Comparison of ENCODE assay signal across 16 mouse cellular contexts in genomic region chr9:108272691-108273090, GRCm38 (mm10). TPM values are rescaled to one million over a fixed set of nuclear protein-coding genes. Genes with fewer than 3 reads are reported as not detected.
DNase-seq lines count a peak whose midpoint lies in the region; ATAC-seq and TF ChIP-seq lines count a peak whose summit lies in the region.
"Had no signal": no experiment of that assay in that cellular context is flagged by ENCODE, and none has a peak within 500 bp of the region (broad histone marks: within the 10 kb centered on the region; RNA-seq: fewer than 3 reads in every experiment).

No protein-coding gene starts in this region.

- no peak for ATAC-seq in heart, embryonic 12.5 days (ENCODE audit: insufficient number of reproducible peaks, low FRiP score)
- ATAC-seq in heart, embryonic 11.5 days (replicated peaks; ENCODE audit: insufficient number of reproducible peaks, low FRiP score, low TSS enrichment): no peak
- ATAC-seq in lung, embryonic 15.5 days (ENCODE audit: borderline replicate concordance, extremely low read depth, low FRiP score, low TSS enrichment): no peak
- no peak for ATAC-seq in limb, embryonic 11.5 days (ENCODE audit: insufficient number of reproducible peaks, low FRiP score, low TSS enrichment, low read depth)
- ATAC-seq in stomach, postnatal 0 days (ENCODE audit: low FRiP score, low TSS enrichment): no peak
- ATAC-seq in forebrain, embryonic 14.5 days: no peak
- ATAC-seq: Patski had no signal

- H3K27me3 ChIP-seq in heart, embryonic 12.5 days (replicated peaks): no peaks in the 10 kb centered on the region
- H3K27me3 ChIP-seq in heart, embryonic 11.5 days (ENCODE audit: control insufficient read depth, insufficient read depth, low read length): no peaks in the 10 kb centered on the region
- no peaks in the 10 kb centered on the region for H3K27me3 ChIP-seq in lung, embryonic 15.5 days
- H3K27me3 ChIP-seq in limb, embryonic 11.5 days (ENCODE audit: control insufficient read depth, insufficient read depth, low read length): no peaks in the 10 kb centered on the region
- H3K27me3 ChIP-seq in stomach, postnatal 0 days (ENCODE audit: control insufficient read depth, insufficient read depth, low read length): no peaks in the 10 kb centered on the region
- H3K27me3 ChIP-seq in forebrain, embryonic 14.5 days (replicated peaks; ENCODE audit: control insufficient read depth, insufficient read depth, low read length): no peaks in the 10 kb centered on the region
- H3K27me3 ChIP-seq: hindbrain, embryonic 15.5 days; Patski had no signal

- peaks cover 38% of the 10 kb centered on the region for H3K4me1 ChIP-seq in heart, embryonic 12.5 days (replicated peaks)
- H3K4me1 ChIP-seq in heart, embryonic 11.5 days (ENCODE audit: control insufficient read depth, insufficient read depth, low read length): peaks cover 19% of the 10 kb centered on the region
- H3K4me1 ChIP-seq in lung, embryonic 15.5 days: peaks cover 33% of the 10 kb centered on the region
- H3K4me1 ChIP-seq in limb, embryonic 11.5 days (ENCODE audit: control insufficient read depth, insufficient read depth, low read length): no peaks in the 10 kb centered on the region
- H3K4me1 ChIP-seq in stomach, postnatal 0 days (replicated peaks; ENCODE audit: control insufficient read depth, insufficient read depth): no peaks in the 10 kb centered on the region
- no peaks in the 10 kb centered on the region for H3K4me1 ChIP-seq in forebrain, embryonic 14.5 days (ENCODE audit: control insufficient read depth, insufficient read depth, low read length)
- H3K4me1 ChIP-seq: hindbrain, embryonic 15.5 days had no signal

- peak overlapping the region; percentile 29; the same call in 1 of the 2 replicates for H3K27ac ChIP-seq in heart, embryonic 12.5 days (ENCODE audit: poor library complexity, severe bottlenecking)
- no peak overlapping the region for H3K27ac ChIP-seq in heart, embryonic 11.5 days (ENCODE audit: low read depth, low read length)
- peak overlapping the region; percentile 83 for H3K27ac ChIP-seq in lung, embryonic 15.5 days
- H3K27ac ChIP-seq in limb, embryonic 11.5 days (replicated peaks; ENCODE audit: low read depth, low read length): no peak overlapping the region
- peak overlapping the region; percentile 45; the same call in 1 of the 2 replicates for H3K27ac ChIP-seq in stomach, postnatal 0 days (replicated peaks)
- no peak overlapping the region for H3K27ac ChIP-seq in forebrain, embryonic 14.5 days (ENCODE audit: low read depth, low read length)
- H3K27ac ChIP-seq: hindbrain, embryonic 15.5 days; liver, embryonic 13.5 days had no signal

- no peaks in the 10 kb centered on the region for H3K36me3 ChIP-seq in heart, embryonic 12.5 days
- H3K36me3 ChIP-seq in heart, embryonic 11.5 days (ENCODE audit: control insufficient read depth, insufficient read depth, low read length): no peaks in the 10 kb centered on the region
- no peaks in the 10 kb centered on the region for H3K36me3 ChIP-seq in lung, embryonic 15.5 days
- no peaks in the 10 kb centered on the region for H3K36me3 ChIP-seq in limb, embryonic 11.5 days (ENCODE audit: control insufficient read depth, insufficient read depth, low read length)
- H3K36me3 ChIP-seq in stomach, postnatal 0 days (ENCODE audit: control insufficient read depth, insufficient read depth, low read length): no peaks in the 10 kb centered on the region
- no peaks in the 10 kb centered on the region for H3K36me3 ChIP-seq in forebrain, embryonic 14.5 days (ENCODE audit: control insufficient read depth, insufficient read depth, low read length)
- H3K36me3 ChIP-seq: hindbrain, embryonic 15.5 days; liver, embryonic 13.5 days had no signal

- 0 out of 2 replicates have a peak overlapping the region, but pooled peaks have one; percentile 26 for H3K9ac ChIP-seq in heart, embryonic 12.5 days
- H3K9ac ChIP-seq in heart, embryonic 11.5 days (ENCODE audit: low read depth, low read length): no peak overlapping the region
- H3K9ac ChIP-seq in lung, embryonic 15.5 days: no peak overlapping the region
- 0 out of 2 replicates have a peak overlapping the region, but pooled peaks have one; percentile 22 for H3K9ac ChIP-seq in limb, embryonic 11.5 days (ENCODE audit: low read length)
- H3K9ac ChIP-seq in stomach, postnatal 0 days (ENCODE audit: low read length): no peak overlapping the region
- no peak overlapping the region for H3K9ac ChIP-seq in forebrain, embryonic 14.5 days (ENCODE audit: low read length)
- H3K9ac ChIP-seq: hindbrain, embryonic 15.5 days; liver, embryonic 13.5 days had no signal

- H3K4me3 ChIP-seq in heart, embryonic 12.5 days: no peak overlapping the region
- H3K4me3 ChIP-seq in heart, embryonic 11.5 days (ENCODE audit: low read depth, low read length): no peak overlapping the region
- H3K4me3 ChIP-seq in lung, embryonic 15.5 days: no peak overlapping the region
- no peak overlapping the region for H3K4me3 ChIP-seq in limb, embryonic 11.5 days (ENCODE audit: low read depth, low read length)
- no peak overlapping the region for H3K4me3 ChIP-seq in stomach, postnatal 0 days (ENCODE audit: low read depth, low read length)
- H3K4me3 ChIP-seq in forebrain, embryonic 14.5 days (ENCODE audit: low read depth, low read length): no peak overlapping the region
- H3K4me3 ChIP-seq: erythroblast, embryonic 14.5 days; hindbrain, embryonic 15.5 days; liver, embryonic 13.5 days had no signal

- TF ChIP-seq CTCF in stomach, postnatal 0 days (IDR thresholded peaks at IDR 0.05; ENCODE audit: low read depth): no peak

- no peak for DNase-seq in lung, postnatal 10 days
- no peak for DNase-seq in limb, embryonic 11.5 days (ENCODE audit: low spot score)
- DNase-seq in stomach, postnatal 0 days (ENCODE audit: low spot score): no peak
- DNase-seq in forebrain, embryonic 14.5 days (ENCODE audit: low spot score): no peak
- DNase-seq in spleen, postnatal 4 days (ENCODE audit: low spot score in 2 of 2): no peak
- DNase-seq: B cell, adult 2 months; cerebellum, postnatal 36 days; heart, postnatal 14 days; liver, embryonic 13.5 days; midbrain, embryonic 14.5 days had no signal

- H3K4me2 ChIP-seq in heart, embryonic 12.5 days: no peak overlapping the region
- no peak overlapping the region for H3K4me2 ChIP-seq in heart, embryonic 11.5 days
- H3K4me2 ChIP-seq in lung, embryonic 15.5 days: no peak overlapping the region
- no peak overlapping the region for H3K4me2 ChIP-seq in limb, embryonic 11.5 days (ENCODE audit: low read depth, severe bottlenecking)
- H3K4me2 ChIP-seq in stomach, postnatal 0 days (replicated peaks; ENCODE audit: low read depth): no peak overlapping the region
- no peak overlapping the region for H3K4me2 ChIP-seq in forebrain, embryonic 14.5 days (ENCODE audit: low read length)
- H3K4me2 ChIP-seq: hindbrain, embryonic 15.5 days; liver, embryonic 13.5 days had no signal

- WGBS in heart, embryonic 12.5 days: 56% methylated on average over 5 of the region's 5 CpGs
- WGBS in heart, embryonic 11.5 days (ENCODE audit: insufficient replicate concordance): 49% methylated on average over 5 of the region's 5 CpGs
- WGBS in lung, embryonic 15.5 days: 31% methylated on average over 5 of the region's 5 CpGs
- 71% methylated on average over 5 of the region's 5 CpGs for WGBS in limb, embryonic 11.5 days
- 41% methylated on average over 5 of the region's 5 CpGs for WGBS in stomach, postnatal 0 days
- WGBS in forebrain, embryonic 14.5 days: 88% methylated on average over 5 of the region's 5 CpGs

- TF ChIP-seq EP300 in stomach, postnatal 0 days (optimal IDR thresholded peaks at IDR 0.05): no peak

- H3K9me3 ChIP-seq in heart, embryonic 12.5 days (replicated peaks): no peaks in the 10 kb centered on the region
- H3K9me3 ChIP-seq in heart, embryonic 11.5 days (replicated peaks; ENCODE audit: control insufficient read depth, low read length): no peaks in the 10 kb centered on the region
- H3K9me3 ChIP-seq in lung, embryonic 15.5 days: no peaks in the 10 kb centered on the region
- no peaks in the 10 kb centered on the region for H3K9me3 ChIP-seq in limb, embryonic 11.5 days (ENCODE audit: control insufficient read depth, low read length)
- H3K9me3 ChIP-seq in stomach, postnatal 0 days (ENCODE audit: control insufficient read depth, low read length): no peaks in the 10 kb centered on the region
- no peaks in the 10 kb centered on the region for H3K9me3 ChIP-seq in forebrain, embryonic 14.5 days (replicated peaks; ENCODE audit: control insufficient read depth, low read length)
- H3K9me3 ChIP-seq: hindbrain, embryonic 15.5 days; liver, embryonic 13.5 days had no signal

RNA-seq across cellular contexts. Expression of gene Dag1, which starts 8.9 kb away (rescaled TPM):
- polyA plus RNA-seq in heart, embryonic 12.5 days (2016; fragmentation: Nextera tagmentation; extraction: Ambion mirVana): 188 and 200 TPM in 2 replicates
- 115 and 149 TPM in 2 replicates for polyA plus RNA-seq in heart, embryonic 11.5 days (2014; fragmentation: Nextera tagmentation; extraction: Ambion mirVana)
- 100 and 110 TPM in 2 replicates for polyA plus RNA-seq in lung, embryonic 15.5 days (2015; fragmentation: Nextera tagmentation; extraction: Ambion mirVana)
- 46.8 and 52.2 TPM in 2 replicates for polyA plus RNA-seq in limb, embryonic 11.5 days (2014; fragmentation: Nextera tagmentation; extraction: Ambion mirVana)
- 52.7 and 59.2 TPM in 2 replicates for polyA plus RNA-seq in stomach, postnatal 0 days (2015; fragmentation: Nextera tagmentation; extraction: Ambion mirVana)
- 42.0 and 49.6 TPM in 2 replicates for polyA plus RNA-seq in forebrain, embryonic 14.5 days (2014; fragmentation: Nextera tagmentation; extraction: Ambion mirVana)

RNA-seq across cellular contexts. Expression of gene Nicn1, which starts 17.5 kb away (rescaled TPM):
- 22.5 and 22.6 TPM in 2 replicates for polyA plus RNA-seq in heart, embryonic 12.5 days (2016; fragmentation: Nextera tagmentation; extraction: Ambion mirVana)
- 25.1 and 26.0 TPM in 2 replicates for polyA plus RNA-seq in heart, embryonic 11.5 days (2014; fragmentation: Nextera tagmentation; extraction: Ambion mirVana)
- polyA plus RNA-seq in lung, embryonic 15.5 days (2015; fragmentation: Nextera tagmentation; extraction: Ambion mirVana): 32.5 and 37.2 TPM in 2 replicates
- 36.7 and 49.1 TPM in 2 replicates for polyA plus RNA-seq in limb, embryonic 11.5 days (2014; fragmentation: Nextera tagmentation; extraction: Ambion mirVana)
- polyA plus RNA-seq in stomach, postnatal 0 days (2015; fragmentation: Nextera tagmentation; extraction: Ambion mirVana): 17.3 and 20.3 TPM in 2 replicates
- 113 and 126 TPM in 2 replicates for polyA plus RNA-seq in forebrain, embryonic 14.5 days (2014; fragmentation: Nextera tagmentation; extraction: Ambion mirVana)
- polyA plus RNA-seq: erythroblast, embryonic 14.5 days had no signal

RNA-seq across cellular contexts. Expression of gene Amt, which starts 24.0 kb away (rescaled TPM):
- polyA plus RNA-seq in heart, embryonic 12.5 days (2016; fragmentation: Nextera tagmentation; extraction: Ambion mirVana): 11.7 and 13.3 TPM in 2 replicates
- 12.9 and 15.3 TPM in 2 replicates for polyA plus RNA-seq in heart, embryonic 11.5 days (2014; fragmentation: Nextera tagmentation; extraction: Ambion mirVana)
- 19.7 and 20.5 TPM in 2 replicates for polyA plus RNA-seq in lung, embryonic 15.5 days (2015; fragmentation: Nextera tagmentation; extraction: Ambion mirVana)
- 15.9 and 20.5 TPM in 2 replicates for polyA plus RNA-seq in limb, embryonic 11.5 days (2014; fragmentation: Nextera tagmentation; extraction: Ambion mirVana)
- 10.5 and 11.6 TPM in 2 replicates for polyA plus RNA-seq in stomach, postnatal 0 days (2015; fragmentation: Nextera tagmentation; extraction: Ambion mirVana)
- 13.2 and 13.4 TPM in 2 replicates for polyA plus RNA-seq in forebrain, embryonic 14.5 days (2014; fragmentation: Nextera tagmentation; extraction: Ambion mirVana)
- polyA plus RNA-seq: erythroblast, embryonic 14.5 days had no signal

RNA-seq across cellular contexts. Expression of gene Rhoa, which starts 33.2 kb away (rescaled TPM):
- 348 and 367 TPM in 2 replicates for polyA plus RNA-seq in heart, embryonic 12.5 days (2016; fragmentation: Nextera tagmentation; extraction: Ambion mirVana)
- polyA plus RNA-seq in heart, embryonic 11.5 days (2014; fragmentation: Nextera tagmentation; extraction: Ambion mirVana): 252 and 277 TPM in 2 replicates
- 484 and 512 TPM in 2 replicates for polyA plus RNA-seq in lung, embryonic 15.5 days (2015; fragmentation: Nextera tagmentation; extraction: Ambion mirVana)
- 249 and 319 TPM in 2 replicates for polyA plus RNA-seq in limb, embryonic 11.5 days (2014; fragmentation: Nextera tagmentation; extraction: Ambion mirVana)
- polyA plus RNA-seq in stomach, postnatal 0 days (2015; fragmentation: Nextera tagmentation; extraction: Ambion mirVana): 363 and 370 TPM in 2 replicates
- polyA plus RNA-seq in forebrain, embryonic 14.5 days (2014; fragmentation: Nextera tagmentation; extraction: Ambion mirVana): 276 and 307 TPM in 2 replicates

RNA-seq across cellular contexts. Expression of gene Tcta, which starts 33.3 kb away (rescaled TPM):
- 31.2 and 35.3 TPM in 2 replicates for polyA plus RNA-seq in heart, embryonic 12.5 days (2016; fragmentation: Nextera tagmentation; extraction: Ambion mirVana)
- polyA plus RNA-seq in heart, embryonic 11.5 days (2014; fragmentation: Nextera tagmentation; extraction: Ambion mirVana): 28.5 and 34.7 TPM in 2 replicates
- 29.6 and 35.5 TPM in 2 replicates for polyA plus RNA-seq in lung, embryonic 15.5 days (2015; fragmentation: Nextera tagmentation; extraction: Ambion mirVana)
- 14.8 and 15.8 TPM in 2 replicates for polyA plus RNA-seq in limb, embryonic 11.5 days (2014; fragmentation: Nextera tagmentation; extraction: Ambion mirVana)
- 58.2 and 61.4 TPM in 2 replicates for polyA plus RNA-seq in stomach, postnatal 0 days (2015; fragmentation: Nextera tagmentation; extraction: Ambion mirVana)
- 38.9 and 50.8 TPM in 2 replicates for polyA plus RNA-seq in forebrain, embryonic 14.5 days (2014; fragmentation: Nextera tagmentation; extraction: Ambion mirVana)

Comparison
In these comparisons a context has a peak if more than half of its experiments do, and no peak if none do; other contexts are left out.
1. H3K27ac ChIP-seq: peak in heart, embryonic 12.5 days (single experiment), lung, embryonic 15.5 days (single experiment) and stomach, postnatal 0 days (single experiment); none in heart, embryonic 11.5 days (single experiment), limb, embryonic 11.5 days (single experiment) and forebrain, embryonic 14.5 days (single experiment).
2. H3K9ac ChIP-seq: peak in heart, embryonic 12.5 days (single experiment) and limb, embryonic 11.5 days (single experiment); none in heart, embryonic 11.5 days (single experiment), lung, embryonic 15.5 days (single experiment), stomach, postnatal 0 days (single experiment) and forebrain, embryonic 14.5 days (single experiment).